Mouse (Mus musculus) cerebellum, adult 18-20 months (tissue): Measurements from ENCODE around the gene Pgap3.
"Not testable (repeated sequence)": the region's sequence is repeated elsewhere in the genome, so short reads cannot be mapped to it uniquely, and the experiment has no call there.

ENCODE experiments used
- DNase-seq, 2 experiments: peaks; one replicate each; pipeline ENCODE4 v3.0.0; 2021

Pgap3 gene

GRCm38 (mm10) chr11:98412273-98412796 lies 12.0 kb upstream of the Pgap3 start, which contains the start of gene Erbb2:
Erbb2 (plus strand) TSS chr11:98412470.
- DNase-seq, result no peak

GRCm38 (mm10) chr11:98409341-98409822 lies 9.1 kb upstream of the Pgap3 start:
- no peak for DNase-seq

- no peak for DNase-seq
Observed at GRCm38 (mm10) chr11:98408872-98409271, 8.6 kb upstream of the Pgap3 start.

GRCm38 (mm10) chr11:98406621-98407020 lies 6.3 kb upstream of the Pgap3 start:
- no peak for DNase-seq

DNA sequence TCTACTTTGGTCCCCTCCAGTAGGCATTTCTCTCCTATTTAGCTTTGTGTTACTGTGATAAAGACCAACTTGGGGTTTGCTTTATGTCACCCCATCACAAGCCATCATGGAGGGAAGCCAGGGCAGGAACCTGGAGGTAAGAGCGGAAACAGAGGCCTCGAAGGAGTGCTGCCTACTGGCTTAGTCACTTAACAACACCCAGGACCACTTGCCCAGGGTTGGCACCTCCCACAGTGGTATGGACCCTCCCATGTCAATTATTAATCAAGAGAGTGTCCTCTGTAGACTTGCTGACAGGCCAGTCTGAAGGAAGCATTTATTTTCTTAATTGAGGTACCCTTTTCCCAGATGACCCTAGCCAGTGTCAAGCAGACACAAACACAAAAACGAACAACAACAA lies 526 bp upstream of the Pgap3 start:
- DNase-seq, result no peak

GRCm38 (mm10) chr11:98397946-98398345 lies 2.3 kb downstream of the Pgap3 start:
- no peak for DNase-seq

DNA sequence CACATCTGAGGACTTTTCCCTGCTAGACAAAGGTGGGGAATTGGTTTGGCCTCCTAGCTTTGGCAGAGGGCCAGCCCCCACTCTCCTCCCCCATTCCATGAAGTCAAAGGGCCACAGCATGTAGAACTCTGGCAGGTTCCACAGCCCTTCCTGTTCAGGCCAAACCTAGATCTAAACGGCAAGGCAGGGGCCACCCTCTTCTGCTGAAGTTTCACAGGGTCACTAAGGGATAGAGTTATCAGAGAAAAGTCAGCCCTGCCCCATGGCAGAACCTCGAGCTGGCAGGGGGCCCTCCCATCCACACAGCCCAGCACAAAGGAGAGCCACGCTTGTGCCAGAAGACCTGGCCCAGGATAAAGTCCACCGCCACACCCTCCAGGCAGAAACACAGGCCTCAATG lies 5.2 kb downstream of the Pgap3 start:
- no peak for DNase-seq

DNA sequence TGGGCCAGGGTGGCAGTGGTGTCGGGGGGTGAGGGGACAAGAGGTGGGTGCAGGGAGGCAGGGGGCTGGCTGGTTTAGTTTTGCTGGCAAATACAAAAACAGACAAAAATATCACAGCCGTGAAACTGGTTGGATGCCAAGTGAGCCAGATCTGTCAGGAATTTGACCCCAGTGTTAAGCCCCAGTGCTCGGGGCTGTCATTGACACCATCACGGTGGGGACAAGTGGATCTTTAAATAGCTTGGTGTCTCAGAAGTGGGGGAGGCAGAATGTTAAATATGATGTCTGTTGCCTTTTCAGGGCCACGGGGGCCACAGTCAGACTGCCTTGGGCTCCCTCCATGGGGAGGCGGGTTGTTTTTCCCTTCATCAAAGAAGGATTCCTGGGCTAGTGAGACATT lies 6.0 kb downstream of the Pgap3 start:
- DNase-seq, result no peak

DNA sequence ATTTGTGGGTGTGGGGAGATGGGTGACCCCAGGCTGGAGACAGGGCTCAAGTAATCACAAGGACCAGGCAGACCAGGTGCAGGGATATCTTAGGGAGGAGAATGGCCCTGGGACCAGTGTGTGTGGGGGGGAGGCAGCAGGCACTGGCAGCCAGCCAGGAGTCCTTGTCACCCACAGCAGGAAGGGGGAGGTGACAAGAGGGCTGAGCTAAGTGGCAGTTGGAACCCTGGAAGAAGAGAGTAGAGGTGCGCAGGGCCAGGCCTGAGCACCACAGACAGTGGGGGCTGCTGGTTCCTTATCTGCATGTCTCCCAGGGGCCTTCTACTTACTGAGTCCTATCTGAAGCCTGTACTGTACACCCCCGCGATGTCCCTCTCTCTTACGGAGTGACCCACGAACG lies 7.0 kb downstream of the Pgap3 start:
- DNase-seq, result no peak

DNA sequence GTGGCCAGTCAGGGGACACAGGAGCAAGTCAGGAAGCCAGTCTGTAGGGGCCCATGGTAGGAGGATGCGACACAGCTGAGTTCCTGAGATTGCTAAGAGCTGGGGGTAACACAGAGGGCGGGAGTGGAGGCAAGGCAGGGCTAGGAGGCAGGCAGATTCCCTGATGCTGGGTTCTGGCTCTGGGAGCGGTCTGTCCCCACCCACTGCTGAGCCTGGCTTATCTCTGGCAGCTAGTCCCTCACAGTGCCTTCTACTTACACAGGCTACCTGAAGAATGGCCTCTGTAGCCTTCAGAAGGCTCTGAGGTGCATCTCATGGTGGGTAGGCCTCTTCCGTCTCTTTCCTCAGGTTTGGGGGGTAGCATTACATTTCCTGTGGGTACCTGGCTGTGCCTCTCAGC lies 7.6 kb downstream of the Pgap3 start:
- no peak for DNase-seq

DNA sequence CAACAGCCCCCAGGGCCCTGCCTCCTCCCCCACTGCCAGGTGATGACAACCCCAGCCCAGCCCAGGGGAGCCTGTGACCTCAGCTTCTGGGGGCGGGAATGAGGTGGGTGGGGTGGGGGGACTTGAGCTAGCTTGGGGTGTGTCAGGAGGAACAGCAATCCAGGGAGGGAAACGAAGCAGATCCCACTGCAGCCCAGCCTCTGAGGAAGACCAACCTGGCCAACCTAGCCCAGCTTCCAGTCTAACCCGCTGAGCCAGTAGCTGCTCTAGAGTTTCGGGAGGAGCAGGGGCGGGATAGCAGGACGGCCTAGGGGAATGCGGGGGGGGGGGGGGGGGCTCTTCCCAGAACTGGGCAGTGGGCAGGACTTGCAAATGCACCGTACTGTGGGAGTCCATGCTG lies 8.3 kb downstream of the Pgap3 start:
- DNase-seq, result no peak

GRCm38 (mm10) chr11:98390141-98390540 lies 10.1 kb downstream of the Pgap3 start:
- DNase-seq, result no peak

DNA sequence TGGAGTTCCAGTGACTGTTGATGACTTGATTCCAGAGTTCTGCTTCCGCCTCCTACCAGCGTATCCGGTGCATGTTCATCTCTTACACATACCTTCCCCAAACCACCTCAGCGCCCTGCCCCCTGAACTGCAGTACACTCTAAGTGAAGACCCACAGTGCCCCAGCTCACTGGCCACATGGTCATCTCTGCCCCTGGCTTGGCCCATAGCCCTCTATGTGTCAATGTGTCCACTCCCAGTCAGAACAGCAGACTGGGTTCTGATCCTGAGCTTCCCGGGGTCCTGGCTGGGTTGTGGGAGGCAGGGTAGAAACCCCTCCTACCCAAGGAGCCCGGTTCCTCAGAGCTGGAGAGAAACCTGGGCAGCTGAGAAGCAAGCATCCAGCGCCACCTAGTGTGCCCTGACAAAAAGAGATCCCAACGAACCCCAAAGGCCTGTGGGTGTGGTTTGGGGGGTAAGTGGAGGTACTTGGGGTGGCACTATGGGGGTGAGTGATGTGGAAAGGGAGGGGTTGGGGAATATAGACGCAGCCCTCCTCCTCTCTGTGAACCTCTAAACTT lies 11.0 kb downstream of the Pgap3 start:
- DNase-seq, result peak; percentile 66 to 71

DNA sequence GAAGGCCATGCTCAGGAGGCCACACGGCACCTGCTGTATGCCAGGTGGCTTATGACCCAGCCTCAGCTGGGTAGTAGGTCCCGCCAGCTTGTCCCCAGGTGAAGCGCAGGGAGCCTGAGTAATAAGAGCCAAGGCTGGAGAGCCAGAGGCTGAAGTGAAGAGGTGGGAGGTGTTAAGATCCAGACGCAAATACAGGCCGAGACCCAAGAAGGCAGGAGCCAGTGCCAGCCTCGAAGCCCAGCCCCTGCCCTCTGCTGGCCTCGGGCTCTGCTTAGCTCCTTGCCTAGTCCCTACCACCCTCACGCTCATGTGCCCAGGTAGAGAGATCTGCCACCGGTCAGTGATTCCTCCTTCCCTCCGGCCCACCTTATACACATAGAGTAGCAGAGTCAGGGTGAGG lies 12.0 kb downstream of the Pgap3 start:
- no peak for DNase-seq

DNA sequence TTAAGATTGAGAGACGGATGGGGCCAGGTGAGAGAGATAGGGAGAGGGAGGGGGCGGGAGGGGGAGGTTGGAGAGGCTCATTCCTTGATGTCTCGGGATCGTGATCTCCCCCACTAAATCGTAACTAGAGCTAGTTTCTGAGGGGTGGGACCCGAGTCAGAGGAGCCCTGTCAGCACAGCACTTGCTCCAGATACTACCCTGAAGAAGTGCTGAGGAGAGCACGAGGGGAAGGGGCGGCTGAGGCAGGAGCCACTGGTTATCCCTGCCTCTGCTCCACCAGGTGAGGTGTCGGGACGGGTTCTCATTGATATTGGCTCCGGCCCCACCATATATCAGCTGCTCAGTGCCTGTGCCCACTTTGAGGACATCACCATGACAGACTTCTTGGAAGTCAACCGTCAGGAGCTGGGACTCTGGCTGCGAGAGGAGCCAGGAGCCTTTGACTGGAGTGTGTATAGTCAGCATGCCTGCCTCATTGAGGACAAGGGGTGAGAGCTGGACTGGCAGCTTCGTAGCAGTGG lies 13.2 kb downstream of the Pgap3 start:
- no peak for DNase-seq

DNA sequence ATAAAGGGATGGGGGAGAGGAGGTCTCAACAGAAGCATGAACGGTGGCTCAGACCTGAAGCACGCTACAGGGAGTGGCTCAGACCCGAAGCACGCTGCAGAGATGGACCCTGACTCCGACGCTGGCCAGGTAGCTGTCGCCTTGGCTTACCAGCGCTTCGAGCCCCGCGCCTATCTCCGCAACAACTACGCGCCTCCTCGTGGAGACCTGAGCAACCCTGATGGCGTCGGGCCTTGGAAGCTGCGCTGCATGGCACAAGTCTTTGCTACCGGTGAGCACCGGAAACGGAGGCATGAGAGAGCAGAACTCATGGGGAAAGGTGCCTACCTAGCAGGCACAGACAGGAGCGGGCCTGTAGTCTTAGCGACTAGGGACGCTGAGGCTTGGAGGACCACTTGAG lies 13.7 kb downstream of the Pgap3 start:
- DNase-seq, result no peak

GRCm38 (mm10) chr11:98385638-98386585 lies 14.4 kb downstream of the Pgap3 start, which contains the start of gene Pnmt:
Pnmt (plus strand) TSS chr11:98386450.
- DNase-seq, result no peak

GRCm38 (mm10) chr11:98384721-98385637 lies 15.3 kb downstream of the Pgap3 start:
- peak in 1 of 2 experiments; percentile 43 for DNase-seq

GRCm38 (mm10) chr11:98384216-98384615 lies 16.1 kb downstream of the Pgap3 start:
- DNase-seq, result no peak

DNA sequence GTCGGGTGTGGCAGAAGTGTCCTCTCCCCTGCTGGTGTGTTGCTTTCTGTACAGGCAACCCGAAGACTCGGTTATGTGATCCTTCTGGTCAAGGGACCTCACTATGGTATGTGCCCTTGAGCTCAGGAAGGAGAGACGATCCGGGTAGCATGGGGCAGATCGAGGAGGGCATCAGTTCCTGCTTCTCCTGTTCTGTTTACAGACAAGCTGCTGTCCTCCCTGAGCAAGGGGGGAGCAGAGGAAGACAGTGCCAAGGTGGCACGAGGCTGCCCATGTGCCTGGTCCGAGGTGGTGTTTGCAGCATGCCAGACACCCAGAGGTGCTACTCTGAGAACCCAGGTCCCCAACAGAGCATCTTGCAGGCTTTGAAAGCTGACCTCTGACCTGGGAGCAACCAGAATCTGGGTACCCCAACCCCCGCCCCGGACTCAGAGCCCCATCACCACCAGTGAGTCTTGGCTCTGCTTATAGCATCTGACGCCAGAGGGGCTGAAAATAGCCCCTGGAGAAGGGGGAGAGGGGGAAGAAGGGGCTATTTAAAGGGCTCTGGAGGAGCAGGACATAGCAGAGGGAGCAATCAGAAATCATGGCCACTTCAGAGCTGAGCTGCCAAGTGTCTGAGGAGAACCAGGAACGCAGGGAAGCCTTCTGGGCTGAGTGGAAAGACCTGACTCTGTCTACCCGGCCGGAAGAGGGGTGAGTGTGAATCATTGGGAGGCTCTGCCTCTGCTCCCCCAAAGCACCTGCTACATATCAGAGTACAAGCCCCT lies 16.8 kb downstream of the Pgap3 start, which contains the start of gene Tcap:
Tcap (plus strand) TSS at position 551 of the 770 bp plus-strand sequence.
- peak; percentile 60 to 69 for DNase-seq

DNA sequence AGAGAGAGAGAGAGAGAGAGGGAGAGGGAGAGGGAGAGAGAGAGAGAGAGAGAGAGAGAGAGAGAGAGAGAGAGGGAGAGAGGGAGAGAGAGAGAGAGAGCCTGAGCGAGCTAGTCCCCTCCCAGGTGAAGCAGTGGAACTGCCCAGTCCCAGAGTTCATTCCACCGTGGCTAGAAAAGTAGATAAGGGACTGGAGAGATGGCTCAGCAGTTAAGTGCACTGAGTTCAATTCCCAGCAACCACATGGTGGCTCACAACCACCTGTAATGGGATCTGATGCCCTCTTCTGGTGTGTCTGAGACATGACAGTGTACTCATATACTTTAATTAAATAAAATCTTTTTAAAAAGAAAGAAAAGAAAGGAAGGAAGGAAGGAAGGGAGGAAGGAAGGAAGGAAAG lies 17.9 kb downstream of the Pgap3 start:
- DNase-seq, result not testable (repeated sequence)

DNA sequence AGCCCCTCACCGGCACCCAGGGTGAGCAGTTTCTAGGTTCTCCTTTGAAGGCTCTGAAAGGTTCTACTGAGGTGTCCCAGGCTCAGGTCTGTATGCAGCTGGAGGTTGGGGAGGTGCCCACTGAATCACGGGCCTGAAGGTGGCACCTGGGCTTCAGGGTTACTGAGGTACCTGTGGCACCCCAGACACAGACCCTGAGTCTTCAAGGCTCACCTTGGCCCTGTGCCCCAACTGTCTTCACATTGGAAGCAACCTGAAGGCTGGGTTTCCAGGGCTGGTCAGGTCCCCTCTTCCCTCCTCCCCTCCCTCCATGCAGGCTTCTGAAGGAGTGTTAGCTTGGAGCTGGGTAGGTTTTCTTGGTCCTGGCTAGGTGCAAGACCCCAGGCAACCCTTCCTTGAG lies 18.6 kb downstream of the Pgap3 start:
- no peak for DNase-seq
